Mouse (Mus musculus) intestine, embryonic 16.5 days (tissue): ENCODE data around the gene Tcf3. TPM values are rescaled to one million over a fixed set of nuclear protein-coding genes. Genes with fewer than 3 reads are reported as not detected.

ENCODE experiments used
- microRNA-seq: library from miRNA; unstranded; fragments of <30 nt; microRNA quantifications from one replicate; pipeline ENCODE4, GENCODE M21; 2016
- polyA plus RNA-seq: library from polyadenylated mRNA; unstranded; fragments of >200 nt; fragmentation: Nextera tagmentation; extraction: Ambion mirVana; gene quantifications from 2 replicates; pipeline ENCODE4 v1.2.1, GENCODE M21; 2015

The Tcf3 gene
- polyA plus RNA-seq, 1 experiment from 2014 or later = 62.9 TPM

Small RNAs within 50 kb of the gene (microRNA-seq; reads per million reads assigned to microRNA genes)
- not detected for gene Gm22721

Other genes with a start within 250 kb of the Tcf3 start
- gene Mum1, start 207.2 kb downstream of the Tcf3 start, polyA plus RNA-seq = 40.9 and 42.4 TPM in 2 replicates
- gene Ndufs7, start 184.5 kb downstream of the Tcf3 start, polyA plus RNA-seq = 604 and 616 TPM in 2 replicates
- gene Gamt, start 172.6 kb downstream of the Tcf3 start, polyA plus RNA-seq = 91.0 and 106 TPM in 2 replicates
- 36.8 and 37.6 TPM in 2 replicates for gene Dazap1, start 172.2 kb downstream of the Tcf3 start, polyA plus RNA-seq
- gene Rps15, start 141.2 kb downstream of the Tcf3 start, polyA plus RNA-seq = 894 and 922 TPM in 2 replicates
- gene Apc2, start 137.7 kb downstream of the Tcf3 start, polyA plus RNA-seq = 2.4 and 3.1 TPM in 2 replicates
- 60.4 and 64.3 TPM in 2 replicates for gene 2310011J03Rik, start 113.1 kb downstream of the Tcf3 start, polyA plus RNA-seq
- gene Pcsk4, start 104.1 kb downstream of the Tcf3 start, polyA plus RNA-seq = 10.8 and 12.9 TPM in 2 replicates
- gene Reep6, start 103.7 kb downstream of the Tcf3 start, polyA plus RNA-seq = 255 and 314 TPM in 2 replicates
- gene Adamtsl5, start 85.2 kb downstream of the Tcf3 start, polyA plus RNA-seq = 28.2 and 37.2 TPM in 2 replicates
- 0.39 and 0.64 TPM in 2 replicates for gene Plk5, start 77.2 kb downstream of the Tcf3 start, polyA plus RNA-seq
- gene Mex3d, start 46.0 kb downstream of the Tcf3 start, polyA plus RNA-seq = 1.9 and 2.7 TPM in 2 replicates
- 133 and 144 TPM in 2 replicates for gene Mbd3, start 34.1 kb downstream of the Tcf3 start, polyA plus RNA-seq
- 1,179 and 1,252 TPM in 2 replicates for gene Uqcr11, start 26.8 kb downstream of the Tcf3 start, polyA plus RNA-seq
- gene Onecut3, start 61.2 kb upstream of the Tcf3 start, polyA plus RNA-seq = 0.06 and 0.10 TPM in 2 replicates
- gene Atp8b3, start 105.5 kb upstream of the Tcf3 start, polyA plus RNA-seq = 0.09 and 0.17 TPM in 2 replicates
- 21.5 and 21.9 TPM in 2 replicates for gene Rexo1, start 127.9 kb upstream of the Tcf3 start, polyA plus RNA-seq
- gene Klf16, start 143.7 kb upstream of the Tcf3 start, polyA plus RNA-seq = 7.0 and 7.4 TPM in 2 replicates
- 63.1 and 79.7 TPM in 2 replicates for gene Abhd17a, start 156.7 kb upstream of the Tcf3 start, polyA plus RNA-seq
- 125 and 127 TPM in 2 replicates for gene Scamp4, start 169.2 kb upstream of the Tcf3 start, polyA plus RNA-seq
- gene Adat3, start 169.2 kb upstream of the Tcf3 start, polyA plus RNA-seq = 8.4 and 9.4 TPM in 2 replicates
- 3.3 and 4.0 TPM in 2 replicates for gene Gm49322, start 172.4 kb upstream of the Tcf3 start, polyA plus RNA-seq
- gene Csnk1g2, start 189.2 kb upstream of the Tcf3 start, polyA plus RNA-seq = 15.1 and 22.2 TPM in 2 replicates
- gene Btbd2, start 223.4 kb upstream of the Tcf3 start, polyA plus RNA-seq = 9.2 and 10.6 TPM in 2 replicates
- gene Mknk2, start 244.5 kb upstream of the Tcf3 start, polyA plus RNA-seq = 18.3 and 49.9 TPM in 2 replicates